Comparison of ENCODE assay signal across 1 mouse cellular context in the genomic region with DNA sequence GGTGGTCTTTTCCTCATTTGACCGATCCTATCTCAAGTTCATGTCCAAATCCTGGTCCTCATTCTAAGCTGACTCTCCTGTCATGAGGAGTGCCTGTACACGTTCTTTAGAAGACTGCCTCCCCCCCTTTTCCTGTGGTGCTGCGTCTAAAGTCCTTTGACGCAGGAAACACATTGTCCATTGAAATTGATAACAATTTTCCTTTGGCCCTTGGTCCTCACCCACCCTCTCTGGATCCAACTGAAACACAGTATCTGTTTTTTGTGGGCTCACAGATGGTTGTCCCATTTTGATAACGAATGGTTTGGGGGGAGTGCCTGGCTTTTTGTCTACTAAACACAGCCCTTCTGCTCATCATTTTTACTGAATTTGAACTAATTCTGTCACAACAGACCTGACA.
TF ChIP-seq lines count a peak whose summit lies in the region.

No protein-coding gene starts in this region.

TF ChIP-seq in MEL, 35 proteins besides CTCF, POLR2A, EP300 and RAD21:
- TF ChIP-seq HCFC1 (IDR thresholded peaks at IDR 0.05; ENCODE audit: low read depth, low read length) = no peak
- TF ChIP-seq POLR2AphosphoS2 (IDR thresholded peaks at IDR 0.05; ENCODE audit: low read length) = no peak
- TF ChIP-seq TAL1 (IDR thresholded peaks at IDR 0.05; ENCODE audit: low read length) = no peak
- no peak for TF ChIP-seq TBP (IDR thresholded peaks at IDR 0.05; ENCODE audit: low read depth, low read length)
- TF ChIP-seq RCOR1 (IDR thresholded peaks at IDR 0.05; ENCODE audit: low read depth, low read length) = no peak
- no peak for TF ChIP-seq SIN3A (IDR thresholded peaks at IDR 0.05; ENCODE audit: low read length)
- no peak for TF ChIP-seq ZKSCAN1 (IDR thresholded peaks at IDR 0.05; ENCODE audit: low read depth, low read length)
- TF ChIP-seq USF2 (IDR thresholded peaks at IDR 0.05; ENCODE audit: borderline replicate concordance in 1 of 2, insufficient read depth in 1 of 2, low read depth in 1 of 2, low read length in 2 of 2) = no peak
- TF ChIP-seq MAFK (IDR thresholded peaks at IDR 0.05; ENCODE audit: borderline replicate concordance, low read depth, low read length) = no peak
- TF ChIP-seq CHD2 (IDR thresholded peaks at IDR 0.05; ENCODE audit: low read length) = no peak
- TF ChIP-seq KAT2A (conservative IDR thresholded peaks at IDR 0.05; ENCODE audit: low read depth, low read length) = no peak
- no peak for TF ChIP-seq ETS1 (IDR thresholded peaks at IDR 0.05; ENCODE audit: low read depth, low read length)
- TF ChIP-seq TCF12 (IDR thresholded peaks at IDR 0.05; ENCODE audit: low read depth, low read length) = no peak
- no peak for TF ChIP-seq E2F4 (IDR thresholded peaks at IDR 0.05; ENCODE audit: borderline replicate concordance, low read depth, low read length)
- no peak for TF ChIP-seq MEF2A (IDR thresholded peaks at IDR 0.05; ENCODE audit: extremely low read depth, insufficient replicate concordance, low read depth, low read length, poor library complexity, severe bottlenecking)
- no peak for TF ChIP-seq BHLHE40 (IDR thresholded peaks at IDR 0.05; ENCODE audit: borderline replicate concordance, low read depth, low read length)
- TF ChIP-seq ZC3H11A (IDR thresholded peaks at IDR 0.05; ENCODE audit: low read depth, low read length) = no peak
- no peak for TF ChIP-seq POLR2AphosphoS5 (IDR thresholded peaks at IDR 0.05; ENCODE audit: borderline replicate concordance, low read depth, low read length)
- no peak for TF ChIP-seq NELFE (IDR thresholded peaks at IDR 0.05; ENCODE audit: low read depth, low read length)
- no peak for TF ChIP-seq ZMIZ1 (IDR thresholded peaks at IDR 0.05; ENCODE audit: low read depth, low read length)
